Mouse (Mus musculus): ENCODE measurements at regions not wholly inside any gene's neighbourhood (a gene's known extent, or its start where the extent isn't known, plus 50 kb on each side); places are given as distances from the start of the nearest gene placed in this dataset.

GRCm38 (mm10) chr5:77917086-77917676, 509.3 kb upstream of the Igfbp7 start:
- TF ChIP-seq CTCF (IDR thresholded peaks at IDR 0.05; ENCODE audit: low read depth, low read length) (no peak), EP300 (IDR thresholded peaks at IDR 0.05; ENCODE audit: insufficient read depth, low read depth, low read length) (no peak), POLR2A (IDR thresholded peaks at IDR 0.05; ENCODE audit: insufficient read depth, low read length) (no peak)
